Mouse (Mus musculus) neutrophil, adult 5-6 weeks (primary cell): Measurements from ENCODE around the gene Slc15a4. TPM values are rescaled to one million over a fixed set of nuclear protein-coding genes. Genes with fewer than 3 reads are reported as not detected.

ENCODE experiments used
- ATAC-seq: fragments of 151-379, 151-347 bp; 2 replicates; pipeline ENCODE4 v1.8.0; 2017; ENCODE audit warnings: mild to moderate bottlenecking, moderate TSS enrichment; ENCODE audit not compliant: insufficient number of reproducible peaks, poor library complexity, low FRiP score, severe bottlenecking; ENCODE audit errors: extremely low read depth
- total RNA-seq: library from RNA; stranded (forward); fragments of 200-1000 nt; gene quantifications from 2 replicates; pipeline ENCODE4 v1.2.3, GENCODE M21; 2017

Slc15a4 gene
- total RNA-seq, 1 experiment from 2014 or later, result 248 TPM

GRCm38 (mm10) chr5:127577419-127577818 is 55.3 kb downstream of the Slc15a4 start:
- ATAC-seq, result no peak

DNA sequence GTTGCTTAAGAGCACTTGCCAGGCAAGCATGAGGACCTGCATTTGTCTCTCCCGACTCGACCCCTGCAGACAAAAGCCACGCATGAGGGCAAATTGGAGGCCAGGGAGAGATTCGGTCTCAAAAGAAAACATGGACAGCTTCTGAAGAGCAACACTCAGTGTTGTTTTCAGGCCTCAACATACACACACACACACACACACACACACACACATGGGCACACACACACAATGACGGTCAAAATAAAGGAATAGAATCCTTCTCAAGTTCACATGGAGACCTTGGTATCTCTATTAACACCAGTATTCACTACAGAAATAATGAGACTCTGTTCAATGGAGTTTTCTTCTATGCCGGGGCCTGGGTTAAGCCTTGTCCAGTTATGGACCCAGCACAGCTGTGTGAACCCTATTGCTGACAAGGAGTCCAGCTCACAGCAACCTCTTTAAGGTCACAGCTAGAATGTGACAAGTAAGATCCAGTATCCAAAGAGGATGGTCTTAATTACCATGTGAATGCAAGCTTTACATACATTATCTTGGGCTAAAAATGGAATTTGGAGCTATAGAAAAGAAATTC is 65.4 kb downstream of the Slc15a4 start:
- no peak for ATAC-seq

- ATAC-seq, result no peak
Measured at GRCm38 (mm10) chr5:127561086-127561485, 71.6 kb downstream of the Slc15a4 start.

DNA sequence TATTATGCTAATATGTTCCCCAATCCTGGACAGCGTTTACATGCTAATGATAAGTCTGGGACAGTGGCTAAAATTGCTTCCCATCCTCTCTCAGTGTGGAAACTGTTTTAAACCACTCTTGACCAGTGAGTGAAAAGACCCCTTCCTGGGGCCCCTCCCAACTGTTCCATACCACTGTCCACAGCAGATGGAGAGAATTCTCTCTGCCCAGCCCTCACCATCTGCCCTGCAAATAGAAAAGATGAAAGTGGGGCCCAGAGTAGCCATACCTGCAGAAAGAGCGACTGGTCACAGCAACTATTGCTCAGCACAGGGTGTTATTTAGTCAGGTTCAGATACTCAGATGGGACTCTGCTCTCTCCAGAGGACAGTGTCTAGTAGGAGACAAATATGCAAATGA is 84.6 kb downstream of the Slc15a4 start:
- no peak for ATAC-seq

DNA sequence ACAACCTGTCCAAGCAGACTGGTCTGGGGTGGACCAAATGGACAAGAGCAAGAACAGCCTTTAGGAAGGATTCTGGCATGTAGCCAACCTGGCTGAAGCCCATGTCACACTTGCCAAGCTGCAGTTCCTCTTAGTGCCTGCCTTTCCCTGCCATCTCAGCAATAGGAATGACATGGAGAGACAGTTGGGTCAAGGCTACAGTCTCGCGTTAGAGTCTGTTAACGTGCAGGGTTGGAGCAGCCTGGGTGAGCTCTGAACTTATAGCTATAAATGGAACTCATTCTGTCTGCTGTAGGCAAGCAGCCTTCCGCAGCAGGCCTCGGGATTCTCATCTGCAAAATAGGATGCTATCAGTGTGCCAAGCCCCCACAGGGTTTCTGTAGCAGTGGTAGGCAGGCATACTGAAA is 86.1 kb downstream of the Slc15a4 start:
- no peak for ATAC-seq

Other genes with a start within 250 kb of the Slc15a4 start
- 0.35 and 0.74 TPM in 2 replicates for gene Glt1d1, start 635 bp downstream of the Slc15a4 start, total RNA-seq